Mouse (Mus musculus): Measurements from ENCODE around the gene Spata33. TPM values are rescaled to one million over a fixed set of nuclear protein-coding genes. Genes with fewer than 3 reads are reported as not detected.
A peak's percentile ranks its signal among the peaks of the same experiment; 100 is the strongest.

The Spata33 gene
- polyA plus RNA-seq, 1 experiment from 2014 or later: 5.2 TPM

DNA sequence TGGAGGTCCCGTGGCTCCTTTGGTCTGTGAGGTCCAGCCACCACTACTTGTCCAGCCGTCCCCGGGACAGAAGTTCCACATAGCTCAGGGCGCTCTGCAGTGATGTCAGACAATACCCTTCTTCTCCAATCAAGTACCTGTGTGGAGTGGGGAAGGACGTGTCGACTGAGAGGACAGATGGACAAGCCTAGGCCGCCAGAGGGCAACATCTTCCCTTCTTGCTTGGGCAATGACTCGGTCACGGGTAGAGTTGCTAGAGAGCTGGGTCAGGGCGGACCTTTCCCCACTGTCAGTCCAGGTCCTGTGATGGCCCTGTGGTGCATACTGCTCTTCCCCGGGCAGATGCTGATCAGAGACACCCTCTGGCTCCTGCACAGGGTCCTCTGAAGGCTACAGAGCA, 30.4 kb downstream of the Spata33 start:
- Histone ChIP-seq H3K9ac (replicated peaks; ENCODE audit: low read length) (no peak overlapping the region), H3K27me3 (ENCODE audit: insufficient read depth, low read length) (no peaks in the 10 kb centered on the region), H3K4me2 (replicated peaks; ENCODE audit: low read depth, low read length) (no peak overlapping the region), H3K4me1 (ENCODE audit: insufficient read depth, low read length) (no peaks in the 10 kb centered on the region), H3K27ac (ENCODE audit: low read length) (no peak overlapping the region), H3K36me3 (ENCODE audit: insufficient read depth, low read length) (peaks cover 33% of the 10 kb centered on the region), H3K9me3 (ENCODE audit: low read length) (no peaks in the 10 kb centered on the region), H3K4me3 (ENCODE audit: low read length) (no peak overlapping the region)
- WGBS: 72% methylated on average over 11 of the region's 11 CpGs
- ATAC-seq (ENCODE audit: low FRiP score, low TSS enrichment): 0 out of 2 replicates have a peak, but pooled peaks have one; percentile 24

DNA sequence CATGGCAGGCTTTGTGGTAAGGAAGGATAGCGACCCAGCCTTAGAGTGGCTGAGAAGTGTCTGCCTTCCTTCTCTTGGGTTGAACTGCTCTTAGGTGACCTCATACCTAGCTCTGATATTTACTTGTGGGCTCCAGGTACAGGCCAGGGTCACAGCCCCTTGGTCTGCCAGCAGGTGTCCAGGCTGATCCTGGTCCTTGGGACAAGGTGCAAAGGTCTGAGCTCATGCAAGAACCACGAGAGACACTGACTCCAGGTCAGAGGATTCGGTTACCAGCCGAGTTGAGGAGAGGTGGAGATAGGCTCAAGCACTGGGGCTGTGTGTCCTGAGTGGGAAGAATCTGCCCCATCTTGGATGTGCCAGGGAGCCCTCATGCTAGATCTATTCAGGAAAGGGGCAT, 31.8 kb downstream of the Spata33 start:
- Histone ChIP-seq H3K4me3 (ENCODE audit: low read length) (no peak overlapping the region), H3K27me3 (ENCODE audit: insufficient read depth, low read length) (no peaks in the 10 kb centered on the region), H3K4me2 (replicated peaks; ENCODE audit: low read depth, low read length) (no peak overlapping the region), H3K9me3 (ENCODE audit: low read length) (no peaks in the 10 kb centered on the region), H3K27ac (ENCODE audit: low read length) (no peak overlapping the region), H3K9ac (replicated peaks; ENCODE audit: low read length) (no peak overlapping the region), H3K36me3 (ENCODE audit: insufficient read depth, low read length) (peaks cover 46% of the 10 kb centered on the region), H3K4me1 (ENCODE audit: insufficient read depth, low read length) (no peaks in the 10 kb centered on the region)
- no peak for ATAC-seq (ENCODE audit: low FRiP score, low TSS enrichment)
- 87% methylated on average over 4 of the region's 4 CpGs for WGBS

DNA sequence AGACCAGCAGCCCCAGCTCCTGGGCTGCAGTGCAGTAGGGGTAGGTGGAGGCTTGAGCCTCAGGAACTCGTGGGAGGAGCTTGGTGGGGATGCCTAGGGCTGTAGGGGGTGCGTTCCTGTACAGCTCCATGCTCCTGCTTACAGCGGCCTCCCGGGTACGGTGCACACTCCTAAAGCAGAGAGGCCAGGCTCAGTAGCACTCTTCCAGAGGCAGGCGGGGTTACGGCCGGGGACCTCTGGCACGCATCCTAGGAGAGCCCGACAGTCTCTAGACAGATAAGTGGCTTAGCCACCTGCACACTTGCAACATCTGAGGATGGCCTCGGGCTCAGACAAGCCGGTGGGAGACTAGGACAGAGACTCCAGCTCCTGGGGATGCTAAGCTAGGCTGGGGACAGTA, 32.9 kb downstream of the Spata33 start:
- Histone ChIP-seq H3K4me1 (ENCODE audit: insufficient read depth, low read length) (no peaks in the 10 kb centered on the region), H3K27ac (ENCODE audit: low read length) (no peak overlapping the region), H3K4me3 (ENCODE audit: low read length) (no peak overlapping the region), H3K9me3 (ENCODE audit: low read length) (no peaks in the 10 kb centered on the region), H3K9ac (replicated peaks; ENCODE audit: low read length) (no peak overlapping the region), H3K4me2 (replicated peaks; ENCODE audit: low read depth, low read length) (no peak overlapping the region), H3K27me3 (ENCODE audit: insufficient read depth, low read length) (no peaks in the 10 kb centered on the region), H3K36me3 (ENCODE audit: insufficient read depth, low read length) (peaks cover 48% of the 10 kb centered on the region)
- 90% methylated on average over 12 of the region's 12 CpGs for WGBS
- ATAC-seq (ENCODE audit: low FRiP score, low TSS enrichment): no peak

GRCm38 (mm10) chr8:123247748-123248147, 35.1 kb downstream of the Spata33 start:
- peaks cover 49% of the 10 kb centered on the region for H3K36me3 ChIP-seq (ENCODE audit: insufficient read depth, low read length)
- no peaks in the 10 kb centered on the region for H3K9me3 ChIP-seq (ENCODE audit: low read length)
- peaks cover 3% of the 10 kb centered on the region for H3K4me1 ChIP-seq (ENCODE audit: insufficient read depth, low read length)
- H3K27me3 ChIP-seq (ENCODE audit: insufficient read depth, low read length): no peaks in the 10 kb centered on the region
- no peak for ATAC-seq (ENCODE audit: low FRiP score, low TSS enrichment)
- 93% methylated on average over 6 of the region's 6 CpGs for WGBS
- no peak overlapping the region for H3K27ac ChIP-seq (ENCODE audit: low read length)
- no peak overlapping the region for H3K4me2 ChIP-seq (replicated peaks; ENCODE audit: low read depth, low read length)
- no peak overlapping the region for H3K4me3 ChIP-seq (ENCODE audit: low read length)
- no peak overlapping the region for H3K9ac ChIP-seq (replicated peaks; ENCODE audit: low read length)

GRCm38 (mm10) chr8:123248596-123248995, 36.0 kb downstream of the Spata33 start:
- 91% methylated on average over 8 of the region's 8 CpGs for WGBS
- H3K27me3 ChIP-seq (ENCODE audit: insufficient read depth, low read length): no peaks in the 10 kb centered on the region
- H3K4me3 ChIP-seq (ENCODE audit: low read length): no peak overlapping the region
- H3K9ac ChIP-seq (replicated peaks; ENCODE audit: low read length): no peak overlapping the region
- H3K9me3 ChIP-seq (ENCODE audit: low read length): no peaks in the 10 kb centered on the region
- H3K4me2 ChIP-seq (replicated peaks; ENCODE audit: low read depth, low read length): no peak overlapping the region
- no peak overlapping the region for H3K27ac ChIP-seq (ENCODE audit: low read length)
- peaks cover 46% of the 10 kb centered on the region for H3K36me3 ChIP-seq (ENCODE audit: insufficient read depth, low read length)
- ATAC-seq (ENCODE audit: low FRiP score, low TSS enrichment): no peak
- peaks cover 10% of the 10 kb centered on the region for H3K4me1 ChIP-seq (ENCODE audit: insufficient read depth, low read length)

DNA sequence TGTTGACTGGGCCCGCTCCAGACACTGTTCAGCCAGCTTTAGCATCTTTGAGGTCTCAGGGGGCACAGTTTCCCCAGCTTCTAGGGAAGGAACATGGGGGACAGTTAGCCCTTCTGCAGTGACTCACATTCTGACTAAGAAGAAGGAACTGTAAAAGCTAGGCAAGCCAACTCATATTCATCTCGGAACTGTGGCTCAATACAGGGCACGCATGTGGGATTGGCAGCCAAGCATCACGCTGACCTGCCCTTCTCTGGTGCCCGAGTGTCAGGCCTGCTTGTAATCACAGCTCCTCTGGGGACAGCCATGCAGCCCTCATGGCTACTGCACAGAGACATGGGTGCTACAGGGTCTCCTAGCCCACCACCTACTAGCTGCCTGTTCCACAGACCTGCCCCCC, 38.3 kb downstream of the Spata33 start:
- no peaks in the 10 kb centered on the region for H3K9me3 ChIP-seq (ENCODE audit: low read length)
- no peaks in the 10 kb centered on the region for H3K27me3 ChIP-seq (ENCODE audit: insufficient read depth, low read length)
- 98% methylated on average over 5 of the region's 5 CpGs for WGBS
- peaks cover 29% of the 10 kb centered on the region for H3K36me3 ChIP-seq (ENCODE audit: insufficient read depth, low read length)
- H3K9ac ChIP-seq (replicated peaks; ENCODE audit: low read length): no peak overlapping the region
- no peak overlapping the region for H3K4me2 ChIP-seq (replicated peaks; ENCODE audit: low read depth, low read length)
- H3K4me1 ChIP-seq (ENCODE audit: insufficient read depth, low read length): peaks cover 20% of the 10 kb centered on the region
- no peak overlapping the region for H3K4me3 ChIP-seq (ENCODE audit: low read length)
- no peak overlapping the region for H3K27ac ChIP-seq (ENCODE audit: low read length)
- ATAC-seq (ENCODE audit: low FRiP score, low TSS enrichment): no peak

DNA sequence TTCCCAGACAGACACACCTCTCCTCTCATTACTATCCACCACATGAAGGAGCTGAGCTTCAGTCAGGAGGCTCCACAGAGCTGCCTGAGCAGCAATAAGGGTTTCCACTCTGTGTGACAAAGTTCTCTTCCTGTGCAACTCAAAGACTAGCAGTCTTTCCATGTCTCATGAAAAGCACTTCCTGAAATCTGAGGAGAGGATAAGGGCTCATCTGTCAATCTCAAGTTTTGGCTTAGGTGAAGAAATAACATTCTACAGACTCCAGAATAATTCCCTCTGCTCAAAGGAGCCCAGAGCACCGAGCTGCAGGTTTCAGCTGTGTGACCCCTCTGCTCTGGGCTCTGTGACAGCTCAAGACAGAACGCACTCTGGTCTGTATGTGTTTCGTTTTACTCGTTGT, 40.3 kb downstream of the Spata33 start:
- peak overlapping the region; percentile 86 for H3K4me2 ChIP-seq (replicated peaks; ENCODE audit: low read depth, low read length)
- peak overlapping the region; percentile 97 for H3K9ac ChIP-seq (replicated peaks; ENCODE audit: low read length)
- H3K4me3 ChIP-seq (ENCODE audit: low read length): peak overlapping the region; percentile 97
- peaks cover 22% of the 10 kb centered on the region for H3K4me1 ChIP-seq (ENCODE audit: insufficient read depth, low read length)
- no peak overlapping the region for H3K27ac ChIP-seq (ENCODE audit: low read length)
- no peaks in the 10 kb centered on the region for H3K9me3 ChIP-seq (ENCODE audit: low read length)
- H3K27me3 ChIP-seq (ENCODE audit: insufficient read depth, low read length): no peaks in the 10 kb centered on the region
- 43% methylated on average over 4 of the region's 4 CpGs for WGBS
- ATAC-seq (ENCODE audit: low FRiP score, low TSS enrichment): no peak
- H3K36me3 ChIP-seq (ENCODE audit: insufficient read depth, low read length): peaks cover 32% of the 10 kb centered on the region

DNA sequence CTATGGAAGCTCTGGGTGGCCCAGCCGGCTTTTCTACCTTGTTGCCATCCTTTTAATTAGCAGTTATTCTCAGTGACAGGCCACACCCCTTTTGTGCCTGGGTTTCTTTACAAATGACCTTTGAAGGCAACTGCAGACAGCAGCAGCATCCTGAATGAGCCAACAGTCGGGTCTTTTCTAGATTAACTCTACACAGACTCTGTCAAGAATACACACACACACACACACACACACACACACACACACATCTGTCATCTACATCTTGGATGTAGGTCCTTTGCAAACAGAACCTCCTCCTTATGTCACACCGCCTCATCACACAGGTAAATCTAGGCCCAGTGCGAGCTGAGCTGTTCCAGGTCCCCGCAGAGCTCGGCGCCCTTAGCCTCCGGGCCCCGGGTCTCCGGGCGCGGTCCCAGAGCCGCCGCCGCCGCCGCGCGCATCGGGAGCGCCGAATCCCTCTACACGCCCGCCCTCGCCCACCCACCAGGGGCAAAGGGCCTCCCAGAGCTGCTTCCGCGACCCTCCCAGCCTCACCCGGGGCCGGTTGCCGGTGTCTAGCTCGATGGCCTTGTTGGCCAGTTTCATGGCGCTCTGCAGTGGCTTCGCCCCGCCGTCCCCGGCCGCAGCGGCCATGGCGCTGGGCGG, 40.9 kb downstream of the Spata33 start:
- Histone ChIP-seq H3K9ac (replicated peaks; ENCODE audit: low read length) (peak overlapping the region; percentile 97), H3K27me3 (ENCODE audit: insufficient read depth, low read length) (no peaks in the 10 kb centered on the region), H3K9me3 (ENCODE audit: low read length) (no peaks in the 10 kb centered on the region), H3K4me2 (replicated peaks; ENCODE audit: low read depth, low read length) (peak overlapping the region; percentile 86), H3K4me1 (ENCODE audit: insufficient read depth, low read length) (peaks cover 22% of the 10 kb centered on the region), H3K4me3 (ENCODE audit: low read length) (peak overlapping the region; percentile 97), H3K36me3 (ENCODE audit: insufficient read depth, low read length) (peaks cover 30% of the 10 kb centered on the region), H3K27ac (ENCODE audit: low read length) (peak overlapping the region; percentile 68; the same call in 1 of the 2 replicates)
- 1% methylated on average over 36 of the region's 40 CpGs for WGBS
- peak; percentile 46; the same call in 1 of the 2 replicates for ATAC-seq (ENCODE audit: low FRiP score, low TSS enrichment)

- Histone ChIP-seq H3K9ac (replicated peaks; ENCODE audit: low read length) (peak within 1 kb of the TSS; percentile 97), H3K36me3 (ENCODE audit: insufficient read depth, low read length) (peaks cover 29% of the 10 kb centered on the region), H3K4me2 (replicated peaks; ENCODE audit: low read depth, low read length) (peak within 1 kb of the TSS; percentile 86), H3K27me3 (ENCODE audit: insufficient read depth, low read length) (no peaks in the 10 kb centered on the region), H3K9me3 (ENCODE audit: low read length) (no peaks in the 10 kb centered on the region), H3K4me3 (ENCODE audit: low read length) (peak within 1 kb of the TSS; percentile 97), H3K4me1 (ENCODE audit: insufficient read depth, low read length) (peaks cover 22% of the 10 kb centered on the region), H3K27ac (ENCODE audit: low read length) (peak within 1 kb of the TSS; percentile 72)
- ATAC-seq (ENCODE audit: low FRiP score, low TSS enrichment): peak; percentile 97
- WGBS: under 1% methylated on average over 79 of the region's 99 CpGs
Observed at GRCm38 (mm10) chr8:123254099-123254885, 41.7 kb downstream of the Spata33 start, which contains the start of the genes Zfp276 and Vps9d1. Gene Zfp276 (plus strand): TSS chr8:123254195. Gene Vps9d1 (minus strand): TSS chr8:123254348.

- Histone ChIP-seq H3K36me3 (ENCODE audit: insufficient read depth, low read length) (peaks cover 37% of the 10 kb centered on the region), H3K9ac (replicated peaks; ENCODE audit: low read length) (peak overlapping the region; percentile 97), H3K4me2 (replicated peaks; ENCODE audit: low read depth, low read length) (peak overlapping the region; percentile 86), H3K27ac (ENCODE audit: low read length) (no peak overlapping the region), H3K9me3 (ENCODE audit: low read length) (no peaks in the 10 kb centered on the region), H3K27me3 (ENCODE audit: insufficient read depth, low read length) (no peaks in the 10 kb centered on the region), H3K4me3 (ENCODE audit: low read length) (peak overlapping the region; percentile 97), H3K4me1 (ENCODE audit: insufficient read depth, low read length) (peaks cover 22% of the 10 kb centered on the region)
- WGBS: 62% methylated on average over 6 of the region's 6 CpGs
- ATAC-seq (ENCODE audit: low FRiP score, low TSS enrichment): no peak
Observed at GRCm38 (mm10) chr8:123255170-123255569, 42.5 kb downstream of the Spata33 start.
